Mouse (Mus musculus) lung, postnatal 0 days (tissue): Measurements from ENCODE around the gene Wfdc21.

Experiments
- CTCF ChIP-seq: IDR thresholded peaks from 2 replicates; pipeline ENCODE4 v1.5.1; 2016; ENCODE audit warnings: antibody characterized with exemption, mild to moderate bottlenecking
- EP300 ChIP-seq: IDR thresholded peaks from 2 replicates; pipeline ENCODE4 v1.6.1; 2016; ENCODE audit warnings: antibody characterized with exemption, mild to moderate bottlenecking, control low read depth

DNA sequence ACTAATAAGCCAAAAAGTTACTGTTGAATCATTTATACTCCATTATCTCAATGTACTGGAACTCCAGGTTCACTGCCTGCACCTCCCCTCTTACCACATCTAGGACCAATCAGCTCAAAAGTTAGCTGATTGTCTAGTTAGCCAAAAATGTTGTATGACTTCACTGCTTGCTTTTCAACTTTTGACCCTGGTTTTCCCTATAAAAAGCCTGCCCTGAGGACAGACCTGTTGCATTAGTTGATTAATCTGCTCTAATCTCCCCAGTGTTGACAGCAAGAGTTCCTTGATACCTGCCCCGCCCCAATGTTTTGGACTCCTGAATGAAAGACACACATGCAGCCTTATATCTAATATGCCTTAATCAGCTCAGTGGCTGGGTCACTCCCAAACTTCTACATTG lies 15.6 kb upstream of the Wfdc21 start:
- TF ChIP-seq CTCF (no peak), EP300 (no peak)
